Comparison of ENCODE assay signal across 10 mouse cellular contexts in genomic region chr5:86410815-86411214, GRCm38 (mm10). TPM values are rescaled to one million over a fixed set of nuclear protein-coding genes. Genes with fewer than 3 reads are reported as not detected.
DNase-seq lines count a peak whose midpoint lies in the region; ATAC-seq and TF ChIP-seq lines count a peak whose summit lies in the region.
"Had no signal": no experiment of that assay in that cellular context is flagged by ENCODE, and none has a peak within 500 bp of the region (broad histone marks: within the 10 kb centered on the region; RNA-seq: fewer than 3 reads in every experiment).

No protein-coding gene starts in this region.

- 16% methylated on average over 3 of the region's 3 CpGs for WGBS in lung, postnatal 0 days

- in situ Hi-C loops in Patski (cut with MboI; ENCODE audit: low pct_unique_long_range_greater_than_20kb) = loop anchor here (5.0 to 25.0 kb wide), 3 partner anchors 59 to 349 kb away; partner anchors contain the start of genes Cenpc1 and Stap1

- no peaks in the 10 kb centered on the region for H3K9me3 ChIP-seq in lung, postnatal 0 days (ENCODE audit: low read length)
- H3K9me3 ChIP-seq: lung, embryonic 15.5 days had no signal

- POLR2A ChIA-PET in Patski (lab: Charles Lee) = no interaction called here

- ATAC-seq in lung, postnatal 0 days = no peak
- no peak for ATAC-seq in Patski

- no peak overlapping the region for H3K9ac ChIP-seq in lung, postnatal 0 days (replicated peaks; ENCODE audit: low read depth)
- H3K9ac ChIP-seq: lung, embryonic 15.5 days had no signal

- H3K4me3 ChIP-seq in gastrocnemius, adult 2 months = no peak overlapping the region
- no peak overlapping the region for H3K4me3 ChIP-seq in lung, postnatal 0 days (ENCODE audit: low read depth, low read length)
- H3K4me3 ChIP-seq: lung, embryonic 15.5 days had no signal

- no peak overlapping the region for H3K4me2 ChIP-seq in lung, postnatal 0 days (replicated peaks; ENCODE audit: low read depth, low read length)
- H3K4me2 ChIP-seq: lung, embryonic 15.5 days had no signal

- H3K4me1 ChIP-seq in lung, postnatal 0 days (ENCODE audit: insufficient read depth, low read depth, low read length) = no peaks in the 10 kb centered on the region
- H3K4me1 ChIP-seq: lung, embryonic 15.5 days had no signal

- peak; percentile 67 for TF ChIP-seq CTCF in gastrocnemius, adult 2 months (IDR thresholded peaks at IDR 0.05)
- TF ChIP-seq CTCF in lung, postnatal 0 days (IDR thresholded peaks at IDR 0.05) = peak; percentile 61
- TF ChIP-seq CTCF in Patski (IDR thresholded peaks at IDR 0.05) = peak; percentile 52

- CTCF ChIA-PET in Patski (lab: Charles Lee) = interaction anchor here (0.9 to 4.5 kb wide), 4 partner anchors 31 to 220 kb away, joined by 3 to 17 read pairs (median 8); no protein-coding TSS in a partner anchor

- H3K27ac ChIP-seq in gastrocnemius, adult 2 months = no peak overlapping the region
- H3K27ac ChIP-seq in lung, postnatal 0 days (ENCODE audit: low read length) = no peak overlapping the region
- H3K27ac ChIP-seq: lung, embryonic 15.5 days had no signal

- no peak for TF ChIP-seq EP300 in lung, postnatal 0 days (IDR thresholded peaks at IDR 0.05)

- intact Hi-C loops in gastrocnemius, adult 2 months (cut with DNase I) = loop anchor here (2.0 kb wide), 1 partner anchor 220 kb away; no protein-coding TSS in a partner anchor
- intact Hi-C loops in gastrocnemius, postnatal 36 days (cut with DNase I) = no loop called here

- no peaks in the 10 kb centered on the region for H3K27me3 ChIP-seq in lung, postnatal 0 days (replicated peaks; ENCODE audit: insufficient read depth, low read length)
- H3K27me3 ChIP-seq in Patski = peaks cover 9% of the 10 kb centered on the region
- H3K27me3 ChIP-seq: lung, embryonic 15.5 days had no signal

- H3K36me3 ChIP-seq in lung, postnatal 0 days (ENCODE audit: insufficient read depth, low read length) = no peaks in the 10 kb centered on the region
- H3K36me3 ChIP-seq: lung, embryonic 15.5 days had no signal

- no peak for DNase-seq in gastrocnemius, adult 2 months
- no peak for DNase-seq in gastrocnemius, postnatal 36 days
- peak; percentile 49 for DNase-seq in lung, postnatal 0 days (ENCODE audit: low spot score)
- DNase-seq in lung, postnatal 25 days (ENCODE audit: low spot score) = no peak
- DNase-seq in Patski (ENCODE audit: low read depth, low spot score) = no peak
- peak; percentile 32 for DNase-seq in kidney, postnatal 14 days
- DNase-seq in thymus, postnatal 10 days (ENCODE audit: low spot score in 2 of 2) = no peak
- no peak for DNase-seq in right cerebral cortex, postnatal 10 days (ENCODE audit: low spot score in 2 of 2)

RNA-seq across cellular contexts. Expression of gene Tmprss11d, which starts 37.6 kb away (rescaled TPM):
- not detected for total RNA-seq in gastrocnemius, adult 2 months (2021)
- not detected for total RNA-seq in gastrocnemius, postnatal 36 days (2021)
- polyA plus RNA-seq in lung, postnatal 0 days (2015; fragmentation: Nextera tagmentation; extraction: Ambion mirVana) = not detected in 2 replicates
- not detected for polyA plus RNA-seq in Patski (2021)
- polyA plus RNA-seq: lung, embryonic 15.5 days had no signal

RNA-seq across cellular contexts. Expression of gene Tmprss11a, which starts 58.0 kb away (rescaled TPM):
- not detected for total RNA-seq in gastrocnemius, adult 2 months (2021)
- total RNA-seq in gastrocnemius, postnatal 36 days (2021) = not detected
- polyA plus RNA-seq in lung, postnatal 0 days (2015; fragmentation: Nextera tagmentation; extraction: Ambion mirVana) = not detected in 2 replicates
- not detected for polyA plus RNA-seq in Patski (2021)
- polyA plus RNA-seq: heart, embryonic 16.5 days; lung, embryonic 15.5 days had no signal

Comparison
In these comparisons a context has a peak if more than half of its experiments do, and no peak if none do; other contexts are left out.
1. DNase-seq: peak in lung, postnatal 0 days (single experiment) and kidney, postnatal 14 days (single experiment); none in gastrocnemius, adult 2 months (single experiment), gastrocnemius, postnatal 36 days (0 of 2), lung, postnatal 25 days (single experiment), Patski (single experiment), thymus, postnatal 10 days (0 of 2) and right cerebral cortex, postnatal 10 days (0 of 2).
2. Peak in every context shown above with its lines, with median percentiles within 50 percentile points of each other: CTCF ChIP-seq.